12 mouse cellular contexts compared by ENCODE assay signal in the genomic region with DNA sequence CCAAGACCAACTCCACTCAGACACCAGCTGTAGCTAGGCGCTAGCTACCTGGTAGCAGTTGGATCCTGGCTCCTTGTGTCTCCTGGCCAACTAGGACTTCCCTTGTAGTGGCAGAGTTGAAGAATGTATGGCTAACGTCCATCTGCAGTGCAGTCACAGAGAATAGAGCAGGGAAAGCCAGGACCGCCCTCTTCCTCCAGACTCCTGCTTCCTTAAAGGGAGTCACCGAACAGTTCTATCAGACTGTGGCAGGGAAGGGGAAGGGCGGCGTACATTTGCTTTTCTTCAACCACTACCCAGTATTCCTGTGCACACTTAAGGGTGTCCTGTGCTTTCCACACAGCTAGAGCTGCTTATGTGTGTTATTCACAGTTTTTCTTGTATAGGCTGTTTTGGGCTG. TPM values are rescaled to one million over a fixed set of nuclear protein-coding genes. Genes with fewer than 3 reads are reported as not detected.
DNase-seq lines count a peak whose midpoint lies in the region; ATAC-seq and TF ChIP-seq lines count a peak whose summit lies in the region.
"Had no signal": no experiment of that assay in that cellular context is flagged by ENCODE, and none has a peak within 500 bp of the region (broad histone marks: within the 10 kb centered on the region; RNA-seq: fewer than 3 reads in every experiment).

No protein-coding gene starts in this region.

- DNase-seq in kidney, adult 2 months = peak; percentile 51
- no peak for DNase-seq in kidney, adult 18-20 months
- peak; percentile 63 for DNase-seq in heart, postnatal 25 days (ENCODE audit: low spot score)
- peak; percentile 76 for DNase-seq in lung, postnatal 36 days
- DNase-seq in spleen, postnatal 36 days (ENCODE audit: low spot score in 2 of 2) = no peak
- DNase-seq in yolk sac, embryonic 10.5 days (ENCODE audit: low spot score) = no peak
- DNase-seq in cerebellum, adult 8-10 months = no peak
- DNase-seq: B cell, adult 2 months had no signal

- H3K4me1 ChIP-seq in kidney, adult 2 months (ENCODE audit: control insufficient read depth, insufficient read depth, low read length) = no peaks in the 10 kb centered on the region
- H3K4me1 ChIP-seq: forebrain, embryonic 12.5 days; hindbrain, embryonic 10.5 days; midbrain, embryonic 15.5 days had no signal

- no peaks in the 10 kb centered on the region for H3K36me3 ChIP-seq in kidney, adult 2 months (ENCODE audit: control insufficient read depth, insufficient read depth, low read length)

- intact Hi-C loops in heart, postnatal 25 days (cut with DNase I) = no loop called here

- no peak for TF ChIP-seq POLR2A in kidney, adult 2 months (IDR thresholded peaks at IDR 0.05; ENCODE audit: low read depth, low read length)

- no peak for TF ChIP-seq CTCF in kidney, adult 2 months (conservative IDR thresholded peaks at IDR 0.05; ENCODE audit: insufficient read depth, insufficient read length, low read depth, low read length)

- ATAC-seq in granulocyte monocyte progenitor cell, adult 5-6 weeks (replicated peaks; ENCODE audit: poor library complexity, severe bottlenecking) = peak; percentile 37
- ATAC-seq: midbrain, embryonic 15.5 days had no signal

- WGBS in kidney, adult 2 months = 52% methylated on average over 6 of the region's 6 CpGs

- no peaks in the 10 kb centered on the region for H3K27me3 ChIP-seq in kidney, adult 2 months (replicated peaks; ENCODE audit: control insufficient read depth, insufficient read depth, low read length)
- H3K27me3 ChIP-seq: forebrain, embryonic 12.5 days; midbrain, embryonic 15.5 days had no signal

- 0 out of 2 replicates have a peak overlapping the region, but pooled peaks have one; percentile 8 for H3K27ac ChIP-seq in kidney, adult 2 months (ENCODE audit: insufficient read depth, low read depth, low read length)
- H3K27ac ChIP-seq: forebrain, embryonic 12.5 days; hindbrain, embryonic 10.5 days; midbrain, embryonic 15.5 days had no signal

- no peak overlapping the region for H3K4me3 ChIP-seq in kidney, adult 2 months (ENCODE audit: insufficient read depth, low read depth, low read length)
- H3K4me3 ChIP-seq: forebrain, embryonic 12.5 days; hindbrain, embryonic 10.5 days; midbrain, embryonic 15.5 days had no signal

RNA-seq across cellular contexts. Expression of gene Ppp1r12c, which starts 10.2 kb away (rescaled TPM):
- 31.0 and 33.0 TPM in 2 replicates for polyA plus RNA-seq in kidney, adult 2 months (2012; rRNA removed)
- total RNA-seq in granulocyte monocyte progenitor cell, adult 5-6 weeks (2014; fragmentation: Nextera tagmentation) = 92.2 and 131 TPM in 2 replicates
- 99.6 and 109 TPM in 2 replicates for total RNA-seq in granulocyte monocyte progenitor cell, adult 5-6 weeks (2017)
- total RNA-seq in heart, postnatal 25 days (2021) = 10 to 100 TPM; 54.7 to 61.2 TPM

RNA-seq across cellular contexts. Expression of gene Tnnt1, which starts 24.9 kb away (rescaled TPM):
- 0.39 and 3.9 TPM in 2 replicates for polyA plus RNA-seq in kidney, adult 2 months (2012; rRNA removed)
- 7.3 and 16.1 TPM in 2 replicates for total RNA-seq in granulocyte monocyte progenitor cell, adult 5-6 weeks (2014; fragmentation: Nextera tagmentation)
- total RNA-seq in granulocyte monocyte progenitor cell, adult 5-6 weeks (2017) = 14.1 and 22.3 TPM in 2 replicates
- total RNA-seq in heart, postnatal 25 days (2021) = 10 to 100 TPM; 26.1 to 30.7 TPM

RNA-seq across cellular contexts. Expression of gene Eps8l1, which starts 30.8 kb away (rescaled TPM):
- polyA plus RNA-seq in kidney, adult 2 months (2012; rRNA removed) = 10.6 and 12.7 TPM in 2 replicates
- 5.0 and 7.7 TPM in 2 replicates for total RNA-seq in granulocyte monocyte progenitor cell, adult 5-6 weeks (2014; fragmentation: Nextera tagmentation)
- 1.6 and 7.1 TPM in 2 replicates for total RNA-seq in granulocyte monocyte progenitor cell, adult 5-6 weeks (2017)
- total RNA-seq in heart, postnatal 25 days (2021) = 1 to 10 TPM; 2.3 to 3.6 TPM

RNA-seq across cellular contexts. Expression of gene Tnni3, which starts 32.7 kb away (rescaled TPM):
- polyA plus RNA-seq in kidney, adult 2 months (2012; rRNA removed) = 2.1 and 2.6 TPM in 2 replicates
- total RNA-seq in granulocyte monocyte progenitor cell, adult 5-6 weeks (2014; fragmentation: Nextera tagmentation) = 17.0 TPM in 1 of 2 replicates, not detected in the other
- 2.7 and 4.1 TPM in 2 replicates for total RNA-seq in granulocyte monocyte progenitor cell, adult 5-6 weeks (2017)
- over 10,000 TPM in 1 of 2 experiments, 1,000 to 10,000 TPM in 1; 9,719 to 10,316 TPM for total RNA-seq in heart, postnatal 25 days (2021)

RNA-seq across cellular contexts. Expression of gene Dnaaf3, which starts 40.9 kb away (rescaled TPM):
- 1.3 and 1.4 TPM in 2 replicates for polyA plus RNA-seq in kidney, adult 2 months (2012; rRNA removed)
- total RNA-seq in granulocyte monocyte progenitor cell, adult 5-6 weeks (2014; fragmentation: Nextera tagmentation) = 0.81 and 2.5 TPM in 2 replicates
- 0.43 and 0.88 TPM in 2 replicates for total RNA-seq in granulocyte monocyte progenitor cell, adult 5-6 weeks (2017)
- 1 to 10 TPM; 2.6 to 3.2 TPM for total RNA-seq in heart, postnatal 25 days (2021)

Comparison
In these comparisons a context has a peak if more than half of its experiments do, and no peak if none do; other contexts are left out.
1. DNase-seq: peak in kidney, adult 2 months (single experiment), heart, postnatal 25 days (single experiment) and lung, postnatal 36 days (single experiment); none in kidney, adult 18-20 months (single experiment), spleen, postnatal 36 days (0 of 2), yolk sac, embryonic 10.5 days (single experiment) and cerebellum, adult 8-10 months (single experiment).